Mouse (Mus musculus) bone marrow, adult 2 months (tissue): ENCODE measurements around the gene Iqgap3.

Experiments
- CTCF ChIP-seq: fragments of 200-500 bp; IDR thresholded peaks from 2 replicates; pipeline ENCODE4 v1.5.1; 2011; ENCODE audit warnings: low read length, control low read depth; ENCODE audit not compliant: control insufficient read depth, insufficient read depth
- POLR2A ChIP-seq: fragments of 200-500 bp; IDR thresholded peaks from 2 replicates; pipeline ENCODE4 v1.6.1; 2011; ENCODE audit warnings: low read depth, mild to moderate bottlenecking, control low read depth, low read length, borderline replicate concordance; ENCODE audit not compliant: control insufficient read depth

DNA sequence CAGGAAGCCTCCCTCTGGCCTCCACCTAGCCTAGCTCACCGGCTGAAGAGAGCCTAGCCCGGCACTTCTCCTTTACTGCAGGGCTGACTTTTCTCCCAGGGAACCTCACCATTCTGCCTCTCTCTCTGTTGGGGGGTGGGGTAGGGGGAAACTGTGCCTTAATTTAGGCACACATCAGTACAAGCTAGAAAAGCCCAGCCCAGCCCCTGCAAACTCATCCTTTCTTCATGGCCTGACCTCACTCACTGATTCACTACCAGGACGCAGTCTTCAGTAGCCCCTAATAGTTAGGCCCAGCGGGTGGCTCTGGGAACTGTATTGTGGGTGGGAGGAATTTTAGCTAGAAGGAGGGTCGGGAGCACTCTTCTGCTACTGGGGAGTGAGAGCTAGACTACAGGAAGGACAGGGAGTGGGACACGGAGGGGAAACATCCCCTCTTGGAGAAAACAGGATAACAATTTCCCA, 67.8 kb downstream of the Iqgap3 start:
- no peak for TF ChIP-seq CTCF
- TF ChIP-seq POLR2A, result no peak
